Mouse (Mus musculus): ENCODE data around the gene Clec3b. TPM values are rescaled to one million over a fixed set of nuclear protein-coding genes. Genes with fewer than 3 reads are reported as not detected.

Gene Clec3b
- polyA plus RNA-seq, 1 experiment from 2014 or later, result 0.36 TPM

- Histone ChIP-seq H3K4me1 (ENCODE audit: control insufficient read depth, insufficient read depth, low read length) (no peaks in the 10 kb centered on the region), H3K9ac (ENCODE audit: low read length) (no peak overlapping the region), H3K27ac (ENCODE audit: low read depth, low read length) (no peak overlapping the region), H3K9me3 (replicated peaks; ENCODE audit: control insufficient read depth, low read length) (no peaks in the 10 kb centered on the region), H3K4me2 (ENCODE audit: low read length) (no peak overlapping the region), H3K27me3 (replicated peaks; ENCODE audit: control insufficient read depth, insufficient read depth, low read length) (no peaks in the 10 kb centered on the region), H3K4me3 (ENCODE audit: low read depth, low read length) (no peak overlapping the region), H3K36me3 (ENCODE audit: control insufficient read depth, insufficient read depth, low read length) (no peaks in the 10 kb centered on the region)
- WGBS, result 75% methylated on average over 2 of the region's 2 CpGs
- DNase-seq (ENCODE audit: low spot score) (no peak), ATAC-seq (no peak)
These were observed 11.0 kb downstream of the Clec3b start for GRCm38 (mm10) chr9:123161792-123162191.

DNA sequence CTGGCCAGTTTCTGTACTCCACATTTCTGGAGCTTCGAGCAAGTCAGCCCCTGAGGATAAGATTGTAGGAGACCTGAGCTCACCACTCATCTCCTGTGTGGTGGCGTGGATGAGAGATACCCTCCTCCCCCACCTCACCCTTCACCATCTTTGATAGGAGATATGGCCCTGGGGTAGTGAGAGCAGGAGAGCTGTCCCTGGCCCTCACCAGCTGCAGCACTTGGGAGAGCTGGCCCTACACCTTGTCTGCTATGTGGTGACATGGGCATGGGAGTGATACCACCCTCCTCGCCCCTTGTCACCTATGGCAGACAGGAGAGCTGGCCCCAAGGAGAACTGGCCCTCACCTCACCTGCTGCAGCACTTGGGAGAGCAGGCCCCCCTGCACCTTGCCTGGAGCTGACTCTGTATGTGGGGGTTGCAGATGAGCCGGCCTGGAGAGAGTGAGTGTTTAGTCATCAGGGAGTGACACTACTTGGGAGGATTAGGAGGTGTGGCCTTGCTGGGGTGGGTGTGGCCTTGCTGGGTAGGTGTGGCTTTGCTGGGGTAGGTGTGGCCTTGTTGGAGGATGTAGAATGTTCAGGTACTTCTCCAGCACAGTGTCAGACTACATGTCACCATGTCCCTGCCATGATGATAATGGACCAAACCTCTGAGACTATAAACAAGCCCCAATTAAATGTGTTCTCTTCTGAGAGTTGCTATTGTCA is 12.4 kb downstream of the Clec3b start:
- H3K27me3 ChIP-seq (replicated peaks; ENCODE audit: control insufficient read depth, insufficient read depth, low read length), result no peaks in the 10 kb centered on the region
- no peak overlapping the region for H3K9ac ChIP-seq (ENCODE audit: low read length)
- H3K27ac ChIP-seq (ENCODE audit: low read depth, low read length), result no peak overlapping the region
- no peaks in the 10 kb centered on the region for H3K9me3 ChIP-seq (replicated peaks; ENCODE audit: control insufficient read depth, low read length)
- DNase-seq (ENCODE audit: low spot score), result no peak
- H3K36me3 ChIP-seq (ENCODE audit: control insufficient read depth, insufficient read depth, low read length), result no peaks in the 10 kb centered on the region
- ATAC-seq, result no peak
- H3K4me2 ChIP-seq (ENCODE audit: low read length), result no peak overlapping the region
- no peaks in the 10 kb centered on the region for H3K4me1 ChIP-seq (ENCODE audit: control insufficient read depth, insufficient read depth, low read length)
- WGBS, result 84% methylated on average over 4 of the region's 4 CpGs
- no peak overlapping the region for H3K4me3 ChIP-seq (ENCODE audit: low read depth, low read length)

- Histone ChIP-seq H3K4me2 (ENCODE audit: low read length) (no peak overlapping the region), H3K27ac (ENCODE audit: low read depth, low read length) (no peak overlapping the region), H3K9ac (ENCODE audit: low read length) (no peak overlapping the region), H3K36me3 (ENCODE audit: control insufficient read depth, insufficient read depth, low read length) (no peaks in the 10 kb centered on the region), H3K27me3 (replicated peaks; ENCODE audit: control insufficient read depth, insufficient read depth, low read length) (no peaks in the 10 kb centered on the region), H3K4me1 (ENCODE audit: control insufficient read depth, insufficient read depth, low read length) (no peaks in the 10 kb centered on the region), H3K9me3 (replicated peaks; ENCODE audit: control insufficient read depth, low read length) (no peaks in the 10 kb centered on the region), H3K4me3 (ENCODE audit: low read depth, low read length) (no peak overlapping the region)
- peak; percentile 7 for DNase-seq (ENCODE audit: low spot score)
- no peak for ATAC-seq
- 84% methylated on average over 3 of the region's 3 CpGs for WGBS
These were observed 15.2 kb downstream of the Clec3b start for GRCm38 (mm10) chr9:123165781-123166443.

GRCm38 (mm10) chr9:123173760-123174159 is 23.0 kb downstream of the Clec3b start:
- Histone ChIP-seq H3K36me3 (ENCODE audit: control insufficient read depth, insufficient read depth, low read length) (no peaks in the 10 kb centered on the region), H3K4me3 (ENCODE audit: low read depth, low read length) (no peak overlapping the region), H3K9ac (ENCODE audit: low read length) (no peak overlapping the region), H3K9me3 (replicated peaks; ENCODE audit: control insufficient read depth, low read length) (no peaks in the 10 kb centered on the region), H3K27me3 (replicated peaks; ENCODE audit: control insufficient read depth, insufficient read depth, low read length) (no peaks in the 10 kb centered on the region), H3K4me2 (ENCODE audit: low read length) (no peak overlapping the region), H3K4me1 (ENCODE audit: control insufficient read depth, insufficient read depth, low read length) (no peaks in the 10 kb centered on the region; the same call in 1 of the 2 replicates), H3K27ac (ENCODE audit: low read depth, low read length) (no peak overlapping the region)
- ATAC-seq (no peak), DNase-seq (ENCODE audit: low spot score) (no peak)
- 90% methylated on average over 6 of the region's 6 CpGs for WGBS

- no peak overlapping the region for H3K4me2 ChIP-seq (ENCODE audit: low read length)
- WGBS, result 6% methylated on average over 4 of the region's 4 CpGs
- no peaks in the 10 kb centered on the region; the same call in 1 of the 2 replicates for H3K4me1 ChIP-seq (ENCODE audit: control insufficient read depth, insufficient read depth, low read length)
- H3K27me3 ChIP-seq (replicated peaks; ENCODE audit: control insufficient read depth, insufficient read depth, low read length), result no peaks in the 10 kb centered on the region
- no peaks in the 10 kb centered on the region for H3K9me3 ChIP-seq (replicated peaks; ENCODE audit: control insufficient read depth, low read length)
- no peak overlapping the region for H3K27ac ChIP-seq (ENCODE audit: low read depth, low read length)
- DNase-seq (ENCODE audit: low spot score) (peak; percentile 11), ATAC-seq (no peak)
- no peak overlapping the region for H3K4me3 ChIP-seq (ENCODE audit: low read depth, low read length)
- no peak overlapping the region for H3K9ac ChIP-seq (ENCODE audit: low read length)
- no peaks in the 10 kb centered on the region for H3K36me3 ChIP-seq (ENCODE audit: control insufficient read depth, insufficient read depth, low read length)
These were observed 23.6 kb downstream of the Clec3b start for GRCm38 (mm10) chr9:123174356-123174755.

- no peaks in the 10 kb centered on the region; the same call in 1 of the 2 replicates for H3K4me1 ChIP-seq (ENCODE audit: control insufficient read depth, insufficient read depth, low read length)
- H3K9me3 ChIP-seq (replicated peaks; ENCODE audit: control insufficient read depth, low read length), result no peaks in the 10 kb centered on the region
- no peak overlapping the region for H3K4me2 ChIP-seq (ENCODE audit: low read length)
- H3K4me3 ChIP-seq (ENCODE audit: low read depth, low read length), result no peak overlapping the region
- no peaks in the 10 kb centered on the region for H3K27me3 ChIP-seq (replicated peaks; ENCODE audit: control insufficient read depth, insufficient read depth, low read length)
- no peak overlapping the region for H3K9ac ChIP-seq (ENCODE audit: low read length)
- ATAC-seq (no peak), DNase-seq (ENCODE audit: low spot score) (no peak)
- no peak overlapping the region for H3K27ac ChIP-seq (ENCODE audit: low read depth, low read length)
- 92% methylated on average over 9 of the region's 9 CpGs for WGBS
- H3K36me3 ChIP-seq (ENCODE audit: control insufficient read depth, insufficient read depth, low read length), result no peaks in the 10 kb centered on the region
These were observed 26.8 kb downstream of the Clec3b start for GRCm38 (mm10) chr9:123177380-123178048.

DNA sequence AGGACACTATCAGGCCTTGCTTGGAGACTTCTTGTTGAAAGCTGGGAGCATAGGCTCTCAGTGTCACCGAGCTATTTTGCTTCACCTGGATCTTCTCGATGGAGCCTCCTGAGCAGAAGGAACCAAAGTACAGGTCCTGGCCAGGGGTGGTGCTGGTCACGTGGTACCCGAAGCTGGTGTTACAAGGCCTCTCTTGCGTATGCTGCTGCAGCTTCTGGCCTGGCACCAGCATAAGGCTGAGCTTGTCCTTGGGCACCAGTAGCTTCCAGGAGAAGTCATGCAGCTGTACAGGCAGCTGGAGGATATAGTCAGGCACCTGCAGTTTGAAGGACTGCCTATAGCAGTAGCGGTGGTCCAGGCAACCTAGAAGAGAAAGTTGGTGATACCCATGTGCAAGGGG is 29.3 kb downstream of the Clec3b start:
- Histone ChIP-seq H3K27ac (ENCODE audit: low read depth, low read length) (no peak overlapping the region), H3K27me3 (replicated peaks; ENCODE audit: control insufficient read depth, insufficient read depth, low read length) (no peaks in the 10 kb centered on the region), H3K4me1 (ENCODE audit: control insufficient read depth, insufficient read depth, low read length) (no peaks in the 10 kb centered on the region), H3K4me2 (ENCODE audit: low read length) (no peak overlapping the region), H3K9me3 (replicated peaks; ENCODE audit: control insufficient read depth, low read length) (no peaks in the 10 kb centered on the region), H3K4me3 (ENCODE audit: low read depth, low read length) (no peak overlapping the region), H3K36me3 (ENCODE audit: control insufficient read depth, insufficient read depth, low read length) (no peaks in the 10 kb centered on the region), H3K9ac (ENCODE audit: low read length) (no peak overlapping the region)
- WGBS, result 93% methylated on average over 6 of the region's 6 CpGs
- DNase-seq (ENCODE audit: low spot score) (no peak), ATAC-seq (no peak)

DNA sequence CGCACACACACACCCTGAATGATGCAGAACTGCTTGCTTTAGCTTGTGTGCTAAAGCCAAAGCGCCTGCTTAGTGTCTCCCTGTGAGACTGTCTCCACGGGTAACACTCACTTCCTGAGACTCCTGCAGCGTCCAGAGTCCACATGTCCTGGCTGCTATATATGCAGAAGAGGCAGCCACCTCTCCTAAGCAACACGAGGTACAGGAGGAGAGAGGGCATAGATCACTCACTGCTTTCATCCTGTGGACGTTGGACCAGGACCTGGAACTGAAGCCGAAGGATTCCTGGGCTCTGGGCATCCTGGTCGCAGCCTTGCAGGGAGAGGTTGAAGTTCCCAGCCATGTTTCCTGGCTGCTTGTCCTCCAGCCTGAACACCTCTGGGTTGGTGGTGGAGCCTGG is 32.5 kb downstream of the Clec3b start:
- Histone ChIP-seq H3K4me1 (ENCODE audit: control insufficient read depth, insufficient read depth, low read length) (no peaks in the 10 kb centered on the region), H3K4me2 (ENCODE audit: low read length) (no peak overlapping the region), H3K27ac (ENCODE audit: low read depth, low read length) (no peak overlapping the region), H3K9me3 (replicated peaks; ENCODE audit: control insufficient read depth, low read length) (no peaks in the 10 kb centered on the region), H3K4me3 (ENCODE audit: low read depth, low read length) (no peak overlapping the region), H3K9ac (ENCODE audit: low read length) (no peak overlapping the region), H3K36me3 (ENCODE audit: control insufficient read depth, insufficient read depth, low read length) (no peaks in the 10 kb centered on the region), H3K27me3 (replicated peaks; ENCODE audit: control insufficient read depth, insufficient read depth, low read length) (no peaks in the 10 kb centered on the region)
- no peak for DNase-seq (ENCODE audit: low spot score)
- ATAC-seq, result no peak
- WGBS, result 82% methylated on average over 8 of the region's 8 CpGs

DNA sequence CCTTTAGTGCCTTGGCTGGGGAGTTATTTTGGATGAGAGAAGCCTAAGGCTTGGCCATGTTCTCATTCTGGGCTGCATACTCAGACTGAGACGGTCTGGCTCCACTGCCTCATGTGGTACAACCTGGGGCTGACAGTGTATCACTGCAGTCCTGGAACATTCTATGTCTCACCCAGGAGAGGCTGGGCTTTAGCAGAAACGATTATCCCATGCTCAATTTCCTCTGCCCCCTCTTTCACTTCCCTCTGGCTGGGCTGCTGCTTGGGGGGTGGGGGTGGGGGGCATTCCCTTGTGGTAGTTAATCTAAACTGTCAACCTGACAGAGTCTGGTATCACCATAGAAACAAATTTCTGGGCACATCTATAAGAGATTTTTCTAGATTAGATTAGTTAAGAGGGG is 34.8 kb downstream of the Clec3b start:
- DNase-seq (ENCODE audit: low spot score) (no peak), ATAC-seq (no peak)
- Histone ChIP-seq H3K4me2 (ENCODE audit: low read length) (no peak overlapping the region), H3K9me3 (replicated peaks; ENCODE audit: control insufficient read depth, low read length) (no peaks in the 10 kb centered on the region), H3K4me3 (ENCODE audit: low read depth, low read length) (no peak overlapping the region), H3K27ac (ENCODE audit: low read depth, low read length) (no peak overlapping the region), H3K36me3 (ENCODE audit: control insufficient read depth, insufficient read depth, low read length) (no peaks in the 10 kb centered on the region), H3K27me3 (replicated peaks; ENCODE audit: control insufficient read depth, insufficient read depth, low read length) (no peaks in the 10 kb centered on the region), H3K9ac (ENCODE audit: low read length) (no peak overlapping the region), H3K4me1 (ENCODE audit: control insufficient read depth, insufficient read depth, low read length) (no peaks in the 10 kb centered on the region)
- 67% methylated on average over 2 of the region's 2 CpGs for WGBS
